Mouse (Mus musculus) heart, postnatal 25 days (tissue): ENCODE data around the gene Srgap2. TPM values are rescaled to one million over a fixed set of nuclear protein-coding genes. Genes with fewer than 3 reads are reported as not detected.
"Not testable (repeated sequence)": the region's sequence is repeated elsewhere in the genome, so short reads cannot be mapped to it uniquely, and the experiment has no call there.

Experiments
- DNase-seq: peaks from one replicate; pipeline ENCODE4 v3.0.0; 2022; ENCODE audit warnings: low spot score
- intact Hi-C: fragments of 180-260 bp; cut with DNase I; formaldehyde crosslinking; loops from one replicate; pipeline ENCODE4 v1.15.1; 2025
- total RNA-seq, 2 experiments: library from RNA; stranded (reverse); gene quantifications; 2 replicates each; pipeline ENCODE4 v1.2.3; 2021

Srgap2 gene
- total RNA-seq = 10 to 100 TPM; 22.8 to 24.3 TPM

- peak; percentile 98 for DNase-seq
- intact Hi-C loops = loop anchor here (2.0 to 5.0 kb wide), 4 partner anchors 45 to 180 kb away; no protein-coding TSS in a partner anchor
These were observed at the start of gene Srgap2, which contains the start of gene Fam72a for GRCm38 (mm10) chr1:131527281-131528080. Srgap2 (minus strand) TSS chr1:131527352. Fam72a (plus strand) TSS chr1:131527903.

GRCm38 (mm10) chr1:131573721-131574120 is 46.6 kb upstream of the Srgap2 start:
- no peak for DNase-seq
- intact Hi-C loops = no loop called here

DNA sequence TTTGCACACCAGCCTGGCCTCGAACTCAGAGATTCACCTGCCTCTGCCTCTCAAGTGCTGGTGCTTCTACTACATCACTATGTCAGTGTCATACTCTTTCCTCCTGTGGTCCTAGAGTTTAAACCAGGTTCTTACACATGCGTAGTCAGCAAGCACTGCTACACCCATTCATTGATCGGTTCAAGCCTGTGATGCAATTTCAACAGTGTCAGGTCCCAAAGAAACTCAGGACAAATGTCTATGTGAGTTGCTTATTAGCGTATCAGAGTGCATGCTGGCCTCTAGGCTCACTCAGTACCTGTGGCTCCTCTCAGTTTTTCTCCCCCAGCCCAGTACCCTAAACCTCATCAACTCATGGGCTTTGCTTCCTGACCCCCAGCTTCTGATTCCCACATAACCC is 43.2 kb upstream of the Srgap2 start:
- DNase-seq = no peak
- intact Hi-C loops = no loop called here

GRCm38 (mm10) chr1:131569721-131570120 is 42.6 kb upstream of the Srgap2 start:
- intact Hi-C loops = no loop called here
- no peak for DNase-seq

- intact Hi-C loops = not testable (repeated sequence)
These were observed 38.9 kb upstream of the Srgap2 start for GRCm38 (mm10) chr1:131566056-131566455.

GRCm38 (mm10) chr1:131562081-131562480 is 34.9 kb upstream of the Srgap2 start:
- DNase-seq = no peak
- intact Hi-C loops = no loop called here

More at GRCm38 (mm10) chr1:131566056-131566455, 38.9 kb upstream of the Srgap2 start:
- not testable (repeated sequence) for DNase-seq

GRCm38 (mm10) chr1:131560500-131560899 is 33.3 kb upstream of the Srgap2 start:
- intact Hi-C loops = no loop called here
- no peak for DNase-seq

DNA sequence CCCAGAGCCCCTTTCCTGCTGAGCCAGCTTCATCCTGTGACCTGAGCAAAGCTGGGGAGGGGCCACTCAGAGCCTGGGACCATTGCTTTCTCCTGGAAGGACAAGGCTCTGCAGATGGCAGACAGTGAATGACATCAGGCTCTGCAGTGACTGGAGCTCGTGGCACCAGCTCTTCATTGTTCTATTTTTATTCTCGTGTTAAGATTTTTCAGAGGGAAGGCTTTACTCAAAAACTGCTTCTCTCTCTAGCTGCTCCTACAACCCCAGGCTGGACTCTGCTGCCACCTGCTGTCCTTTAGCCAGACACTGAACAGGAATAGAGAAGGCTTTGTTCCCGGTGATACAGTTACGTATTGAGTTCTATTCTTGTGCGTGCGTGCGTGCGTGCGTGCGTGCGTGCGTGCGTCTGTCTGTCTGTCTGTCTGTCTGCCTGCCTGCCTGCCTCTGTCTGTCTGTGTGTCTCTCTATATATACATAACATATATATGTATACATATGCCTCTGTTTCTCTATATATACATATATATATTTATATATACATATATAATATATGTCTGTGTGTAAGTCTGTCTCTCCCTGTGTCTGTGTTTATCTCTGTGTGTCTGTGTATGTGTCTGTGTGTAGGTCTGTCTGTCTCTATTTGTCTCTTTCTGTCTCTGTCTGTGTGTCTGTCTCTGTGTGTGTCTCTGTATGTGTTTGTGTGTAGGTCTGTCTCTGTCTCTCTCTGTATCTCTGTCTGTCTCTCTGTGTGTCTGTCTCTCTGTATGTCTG is 28.1 kb upstream of the Srgap2 start:
- intact Hi-C loops = loop anchor here (1.0 to 5.0 kb wide), 3 partner anchors 193 to 283 kb away; no protein-coding TSS in a partner anchor
- DNase-seq = peak; percentile 54

DNA sequence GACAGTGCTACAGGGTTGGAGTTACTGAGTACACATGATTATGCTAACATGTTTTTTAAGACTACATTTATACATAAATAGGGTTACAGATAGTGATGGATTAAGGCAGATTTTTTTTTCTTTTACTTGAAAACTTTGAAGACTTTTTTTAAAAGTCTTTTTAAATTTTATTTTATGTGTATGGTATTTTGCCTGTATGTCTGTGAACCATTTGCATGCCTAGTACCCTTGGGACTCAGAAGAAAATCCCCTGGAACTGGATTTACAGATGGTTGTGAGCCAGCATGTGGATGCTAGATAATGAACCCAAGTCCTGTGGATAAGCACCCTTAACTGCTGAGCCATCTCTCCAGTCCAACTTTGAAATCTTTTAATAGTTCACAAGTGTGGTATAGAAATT is 26.3 kb upstream of the Srgap2 start:
- intact Hi-C loops = no loop called here
- DNase-seq = no peak

DNA sequence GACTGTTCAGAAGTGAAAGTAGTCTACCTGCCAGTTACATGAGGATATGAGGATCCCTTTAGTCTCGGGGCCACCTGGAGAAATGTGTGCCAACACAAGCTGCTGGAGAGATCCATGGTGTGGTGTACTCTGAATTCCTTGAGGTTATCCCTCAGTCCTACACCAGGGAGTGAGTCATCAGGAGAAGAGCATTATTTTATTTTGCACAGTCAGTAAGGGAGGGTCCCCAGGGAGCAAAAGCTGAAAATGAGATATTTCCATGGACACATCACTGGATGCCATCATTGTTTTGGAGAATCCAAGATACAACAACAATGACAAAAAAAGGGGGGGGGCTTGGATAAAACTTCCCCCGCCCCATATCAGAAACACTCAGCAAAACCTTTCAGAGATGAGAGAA is 24.8 kb upstream of the Srgap2 start:
- intact Hi-C loops = no loop called here
- DNase-seq = no peak

- intact Hi-C loops = no loop called here
- DNase-seq = peak; percentile 12
These were observed 21.6 kb upstream of the Srgap2 start for GRCm38 (mm10) chr1:131548494-131549365.

GRCm38 (mm10) chr1:131546798-131547690 is 19.9 kb upstream of the Srgap2 start:
- no peak for DNase-seq
- intact Hi-C loops = no loop called here

DNA sequence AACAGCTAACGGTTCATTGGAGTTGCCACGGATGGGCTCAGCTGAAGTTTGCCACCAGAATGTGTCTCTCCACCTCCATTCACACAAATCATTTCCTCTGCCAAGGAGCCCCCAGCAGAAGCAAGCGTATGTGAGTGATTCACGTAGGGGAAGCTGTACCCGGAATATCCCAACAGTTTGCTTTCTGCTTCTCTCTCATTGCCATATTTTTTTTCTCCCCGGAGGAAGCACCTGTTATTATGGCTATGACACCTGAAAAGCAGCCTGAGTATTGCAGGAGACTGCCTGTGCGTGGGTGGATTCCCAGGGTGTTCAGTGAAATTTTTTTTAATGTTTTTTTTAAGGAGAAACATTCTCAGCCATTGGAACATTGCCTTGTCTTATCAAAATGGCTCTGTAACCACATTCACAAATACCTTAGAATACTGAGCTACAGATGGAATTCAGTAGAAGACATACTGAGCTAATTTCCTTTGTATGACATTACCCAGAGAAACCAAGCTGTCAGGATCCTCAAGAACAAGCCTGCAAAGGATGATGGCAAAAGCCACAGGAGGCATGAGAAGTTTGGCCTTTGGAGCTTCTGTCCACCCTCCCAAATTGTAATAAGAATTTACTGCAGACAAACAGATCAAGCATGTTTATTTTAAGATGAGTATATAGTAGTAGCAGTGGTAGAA is 16.9 kb upstream of the Srgap2 start:
- no peak for DNase-seq
- intact Hi-C loops = no loop called here

DNA sequence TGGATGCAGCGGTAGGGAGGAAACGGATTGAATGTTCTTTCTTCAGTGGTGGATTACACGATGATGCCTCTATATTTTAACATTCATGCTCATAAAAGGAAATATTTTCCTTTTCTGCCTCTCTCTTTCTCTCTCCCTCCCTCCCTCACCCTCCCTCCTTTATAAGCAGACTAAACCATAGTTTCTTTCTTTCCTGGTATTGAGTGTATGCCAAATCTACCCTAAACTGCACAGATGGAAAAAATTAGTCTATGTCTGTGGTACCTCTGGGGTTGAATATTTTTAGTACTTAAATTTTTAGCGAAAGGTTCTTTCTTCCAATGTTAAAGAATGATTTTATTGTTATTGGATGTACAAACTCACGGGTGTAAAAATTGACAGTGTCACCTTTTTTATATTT is 14.8 kb upstream of the Srgap2 start:
- DNase-seq = no peak
- intact Hi-C loops = no loop called here

DNA sequence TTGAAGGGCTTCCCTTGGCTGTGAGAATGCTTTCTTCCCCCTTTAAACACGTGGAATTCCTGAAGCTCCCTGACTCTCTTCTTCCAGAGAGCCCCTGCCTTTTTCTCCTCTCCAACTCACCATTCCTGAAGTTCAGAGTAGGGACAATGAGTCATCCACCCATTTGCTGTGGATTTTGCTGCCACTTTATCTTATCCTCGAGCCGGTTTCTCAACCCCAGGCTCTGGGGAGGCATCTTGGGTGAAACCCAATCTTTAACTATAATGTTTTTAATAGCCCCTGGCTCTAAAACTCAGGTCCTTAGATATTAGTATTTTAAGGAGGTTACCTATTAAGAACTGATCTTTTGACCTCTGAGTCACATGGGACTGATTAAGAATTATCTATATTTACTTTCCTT is 14.3 kb upstream of the Srgap2 start:
- DNase-seq = no peak

DNA sequence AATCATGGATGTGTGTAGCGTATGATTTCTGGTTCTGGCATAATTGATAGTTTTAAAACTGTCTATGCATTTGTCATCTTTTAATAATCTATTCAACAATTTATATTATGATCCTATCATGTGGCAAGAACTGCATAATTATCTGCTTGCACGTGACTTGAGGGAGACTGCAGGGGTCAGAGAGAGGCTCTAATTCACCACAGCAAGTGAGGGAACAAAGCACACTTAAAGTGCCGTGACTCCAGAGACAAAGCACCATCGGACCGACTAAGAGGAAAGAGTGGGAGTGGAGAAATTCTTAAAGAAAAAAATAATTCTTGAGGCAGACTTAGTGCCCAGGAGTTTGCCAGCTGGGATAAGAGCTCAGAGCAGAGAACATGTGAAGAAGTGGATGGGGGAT is 13.6 kb upstream of the Srgap2 start:
- intact Hi-C loops = no loop called here
- no peak for DNase-seq

More for the DNA sequence above, 14.3 kb upstream of the Srgap2 start:
- intact Hi-C loops = no loop called here

- no peak for DNase-seq
- intact Hi-C loops = no loop called here
These were observed 12.6 kb upstream of the Srgap2 start for GRCm38 (mm10) chr1:131539771-131540170.

DNA sequence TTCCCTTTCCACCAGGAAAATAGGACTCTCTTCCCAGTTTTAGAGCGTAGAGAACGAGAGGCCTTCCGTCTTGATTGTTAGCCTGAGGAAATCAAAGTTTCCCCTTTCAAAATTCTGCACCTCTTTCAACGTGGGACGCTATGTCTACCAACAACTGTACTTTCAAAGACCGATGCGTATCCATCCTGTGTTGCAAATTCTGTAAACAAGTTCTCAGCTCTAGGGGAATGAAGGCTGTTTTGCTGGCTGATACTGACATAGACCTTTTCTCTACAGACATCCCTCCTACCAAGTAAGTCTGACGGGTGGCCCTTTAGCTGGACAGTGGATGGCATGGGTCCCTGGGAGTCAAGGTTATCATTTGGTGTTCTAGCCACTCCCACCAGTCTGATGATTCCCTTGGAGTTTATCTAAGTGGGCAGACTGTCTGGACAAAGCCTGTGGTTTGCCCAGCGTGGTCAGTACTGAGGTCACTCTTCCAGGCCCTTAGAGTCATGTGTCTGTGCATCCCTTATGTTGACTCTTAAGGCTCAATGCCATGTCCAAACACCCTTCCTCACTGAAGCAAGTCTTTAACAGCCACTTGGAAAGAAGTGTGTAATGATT is 1.5 kb upstream of the Srgap2 start:
- DNase-seq = no peak
- intact Hi-C loops = loop anchor here (5.0 kb wide), 3 partner anchors 96 to 181 kb away; no protein-coding TSS in a partner anchor
